Mouse (Mus musculus): ENCODE measurements around the gene Meis2. TPM values are rescaled to one million over a fixed set of nuclear protein-coding genes. Genes with fewer than 3 reads are reported as not detected.

Meis2 gene
- 72.6 and 90.3 TPM in 2 replicates for polyA plus RNA-seq (2015; fragmentation: Nextera tagmentation; extraction: Ambion mirVana)

DNA sequence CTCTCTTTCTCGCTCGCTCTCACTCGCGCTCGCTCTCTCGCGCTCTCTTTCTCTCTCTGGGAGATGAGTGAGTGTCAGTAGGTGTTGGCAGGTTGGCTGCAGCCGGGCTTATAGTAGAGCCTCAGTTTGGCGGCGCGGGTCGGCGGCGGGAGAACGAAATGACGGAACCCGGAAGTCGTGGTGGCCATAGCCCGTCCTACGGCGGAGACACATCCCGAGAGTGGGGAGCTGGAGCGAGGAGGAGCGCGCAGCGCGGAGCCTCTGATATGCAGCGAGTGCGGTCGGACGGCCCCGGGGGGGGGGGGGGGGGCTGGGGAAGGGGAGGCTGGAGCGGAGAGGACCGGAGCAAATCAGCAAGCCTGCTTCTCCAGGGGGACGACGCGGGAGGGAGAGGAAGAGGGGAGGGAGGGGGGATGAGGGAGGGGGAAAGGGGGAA lies at the start of gene Meis2:
Meis2 (minus strand) TSS at position 270 of the 436 bp plus-strand sequence.
- Histone ChIP-seq H3K4me1 (ENCODE audit: insufficient read depth, low read length) (peaks cover 6% of the 10 kb centered on the region; the same call in 1 of the 2 replicates), H3K4me2 (replicated peaks; ENCODE audit: low read depth, low read length) (peak within 1 kb of the TSS; percentile 78), H3K36me3 (ENCODE audit: insufficient read depth, low read length) (no peaks in the 10 kb centered on the region), H3K27me3 (ENCODE audit: insufficient read depth, low read length) (no peaks in the 10 kb centered on the region), H3K27ac (ENCODE audit: low read length) (peak within 1 kb of the TSS; percentile 99), H3K9ac (replicated peaks; ENCODE audit: low read length) (peak within 1 kb of the TSS; percentile 97), H3K9me3 (ENCODE audit: low read length) (no peaks in the 10 kb centered on the region), H3K4me3 (ENCODE audit: low read length) (peak within 1 kb of the TSS; percentile 83)
- ATAC-seq (ENCODE audit: low FRiP score, low TSS enrichment) = peak; percentile 81
- under 1% methylated on average over 19 of the region's 37 CpGs for WGBS

DNA sequence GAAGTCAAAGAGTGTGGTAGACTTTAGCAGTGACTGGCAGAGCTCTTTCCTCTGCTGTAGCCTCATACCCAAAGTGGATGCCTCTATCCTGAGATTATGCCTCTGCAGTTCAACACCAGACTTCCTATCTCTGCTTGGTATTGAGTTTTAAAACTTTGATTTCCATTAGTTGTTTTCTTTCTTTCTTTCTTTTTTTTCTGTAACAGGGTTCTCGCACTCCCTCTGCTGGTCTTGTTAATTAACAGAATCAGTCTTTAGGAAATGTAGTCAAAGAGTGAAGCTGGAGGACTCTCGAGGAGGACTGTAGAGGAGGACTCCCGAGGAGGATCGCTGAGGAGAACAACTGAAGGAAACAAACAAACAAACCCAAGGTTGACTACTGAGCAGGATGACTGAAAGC lies 40.6 kb upstream of the Meis2 start:
- WGBS = 56% methylated on average over 4 of the region's 4 CpGs

DNA sequence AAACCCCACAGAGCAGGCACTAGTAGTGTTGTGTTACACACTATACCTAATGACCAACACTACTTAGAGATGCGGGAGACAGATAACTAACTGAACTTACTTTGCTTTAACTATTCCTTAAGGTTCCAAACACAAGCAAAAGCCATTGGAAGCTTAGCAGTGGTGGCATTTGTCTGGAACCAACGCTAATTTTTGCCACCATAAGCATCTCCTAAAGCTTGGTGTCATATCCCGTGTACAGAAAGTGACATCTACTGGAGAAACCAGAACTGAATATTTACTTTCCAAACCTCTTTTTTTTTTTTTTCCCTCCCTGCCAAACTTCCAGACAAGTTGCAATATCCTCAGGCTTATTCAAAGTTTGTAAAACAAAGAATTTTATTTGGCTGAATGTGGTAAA lies 39.5 kb upstream of the Meis2 start:
- H3K4me2 ChIP-seq (replicated peaks; ENCODE audit: low read depth, low read length) = no peak overlapping the region
- H3K27ac ChIP-seq (ENCODE audit: low read length) = no peak overlapping the region
- H3K4me3 ChIP-seq (ENCODE audit: low read length) = no peak overlapping the region
- 43% methylated on average over 3 of the region's 3 CpGs for WGBS
- H3K9ac ChIP-seq (replicated peaks; ENCODE audit: low read length) = no peak overlapping the region
- peaks cover 7% of the 10 kb centered on the region for H3K4me1 ChIP-seq (ENCODE audit: insufficient read depth, low read length)
- no peak for ATAC-seq (ENCODE audit: low FRiP score, low TSS enrichment)
- H3K9me3 ChIP-seq (ENCODE audit: low read length) = no peaks in the 10 kb centered on the region
- no peaks in the 10 kb centered on the region for H3K27me3 ChIP-seq (ENCODE audit: insufficient read depth, low read length)
- H3K36me3 ChIP-seq (ENCODE audit: insufficient read depth, low read length) = no peaks in the 10 kb centered on the region

More for the DNA sequence above, 40.6 kb upstream of the Meis2 start:
- Histone ChIP-seq H3K4me2 (replicated peaks; ENCODE audit: low read depth, low read length) (no peak overlapping the region), H3K9me3 (ENCODE audit: low read length) (no peaks in the 10 kb centered on the region), H3K36me3 (ENCODE audit: insufficient read depth, low read length) (no peaks in the 10 kb centered on the region), H3K27me3 (ENCODE audit: insufficient read depth, low read length) (no peaks in the 10 kb centered on the region), H3K9ac (replicated peaks; ENCODE audit: low read length) (no peak overlapping the region), H3K4me3 (ENCODE audit: low read length) (no peak overlapping the region), H3K27ac (ENCODE audit: low read length) (no peak overlapping the region), H3K4me1 (ENCODE audit: insufficient read depth, low read length) (peaks cover 7% of the 10 kb centered on the region)
- ATAC-seq (ENCODE audit: low FRiP score, low TSS enrichment) = no peak

DNA sequence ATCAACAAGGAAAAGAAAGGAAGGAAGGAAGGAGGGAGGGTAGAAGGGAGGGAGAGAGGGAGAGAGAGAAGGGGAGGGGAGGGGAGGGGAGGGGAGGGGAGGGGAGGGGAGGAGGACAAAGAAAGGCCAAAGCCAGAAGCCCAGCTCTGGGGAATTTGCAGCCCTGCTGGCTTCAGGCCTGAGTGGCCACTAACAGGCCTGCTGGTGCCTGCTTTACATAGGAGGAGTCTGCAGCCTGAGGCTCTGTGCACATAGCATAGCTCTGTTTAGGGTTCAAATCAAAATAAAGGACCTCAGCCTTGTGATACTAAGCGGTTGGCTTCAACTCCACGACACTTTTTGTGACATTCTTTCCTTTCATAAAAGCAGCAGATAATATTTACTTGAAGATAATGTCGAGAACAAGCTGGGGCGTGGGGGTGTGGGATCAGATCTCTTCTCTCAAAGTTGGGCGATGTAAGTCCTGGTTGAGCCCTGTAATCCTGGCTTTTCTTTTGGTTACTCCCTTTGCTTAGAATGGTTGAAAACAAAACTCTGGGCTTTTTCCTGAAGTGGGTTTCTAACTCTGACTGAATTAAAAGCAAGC lies 37.9 kb upstream of the Meis2 start:
- Histone ChIP-seq H3K27ac (ENCODE audit: low read length) (no peak overlapping the region; the same call in 1 of the 2 replicates), H3K4me1 (ENCODE audit: insufficient read depth, low read length) (peaks cover 7% of the 10 kb centered on the region), H3K27me3 (ENCODE audit: insufficient read depth, low read length) (no peaks in the 10 kb centered on the region), H3K9ac (replicated peaks; ENCODE audit: low read length) (no peak overlapping the region), H3K4me3 (ENCODE audit: low read length) (no peak overlapping the region), H3K9me3 (ENCODE audit: low read length) (no peaks in the 10 kb centered on the region), H3K4me2 (replicated peaks; ENCODE audit: low read depth, low read length) (no peak overlapping the region), H3K36me3 (ENCODE audit: insufficient read depth, low read length) (no peaks in the 10 kb centered on the region)
- WGBS = 51% methylated on average over 5 of the region's 5 CpGs
- ATAC-seq (ENCODE audit: low FRiP score, low TSS enrichment) = peak; percentile 79

DNA sequence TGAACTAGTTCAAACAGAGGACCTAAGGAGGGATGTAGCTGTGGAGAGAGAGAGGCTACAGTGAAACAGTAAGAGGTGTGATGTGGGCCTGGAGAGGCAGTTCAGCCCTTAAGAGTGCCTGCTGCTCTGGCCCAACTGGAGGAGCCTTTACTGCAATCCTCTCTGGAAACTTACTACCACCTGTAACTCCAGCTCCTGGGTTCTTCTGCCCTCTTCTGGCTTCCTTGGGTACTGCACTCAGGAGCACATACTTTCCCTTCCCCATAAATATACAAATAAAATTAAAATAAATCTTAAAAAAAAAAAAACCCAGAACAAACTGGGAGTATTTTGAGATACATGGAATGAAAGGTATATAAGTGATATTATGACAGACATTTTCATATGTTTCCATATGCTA lies 35.6 kb upstream of the Meis2 start:
- Histone ChIP-seq H3K27me3 (ENCODE audit: insufficient read depth, low read length) (no peaks in the 10 kb centered on the region), H3K4me2 (replicated peaks; ENCODE audit: low read depth, low read length) (no peak overlapping the region), H3K27ac (ENCODE audit: low read length) (no peak overlapping the region), H3K36me3 (ENCODE audit: insufficient read depth, low read length) (no peaks in the 10 kb centered on the region), H3K4me1 (ENCODE audit: insufficient read depth, low read length) (peaks cover 7% of the 10 kb centered on the region), H3K9ac (replicated peaks; ENCODE audit: low read length) (no peak overlapping the region), H3K4me3 (ENCODE audit: low read length) (no peak overlapping the region), H3K9me3 (ENCODE audit: low read length) (no peaks in the 10 kb centered on the region)
- ATAC-seq (ENCODE audit: low FRiP score, low TSS enrichment) = no peak

DNA sequence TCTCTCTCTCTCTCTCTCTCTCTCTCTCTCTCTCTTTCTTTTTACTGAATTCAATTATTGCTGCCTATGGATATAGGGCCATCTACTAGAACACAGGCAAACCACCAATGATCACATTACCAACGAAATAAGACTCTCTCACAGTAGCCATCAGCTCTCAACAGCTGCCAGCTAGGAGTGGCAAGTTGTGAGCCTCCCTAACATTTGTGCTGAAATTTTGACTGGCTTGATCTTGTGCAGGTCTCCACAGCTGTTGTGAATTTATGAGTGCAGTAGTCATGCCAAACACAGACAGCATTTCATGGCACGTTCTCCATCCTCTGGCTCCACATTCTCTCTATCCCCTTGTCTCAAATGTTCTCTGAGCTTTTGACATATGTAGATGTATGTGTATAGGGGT lies 15.3 kb upstream of the Meis2 start:
- WGBS = 81% methylated on average over 2 of the region's 2 CpGs

DNA sequence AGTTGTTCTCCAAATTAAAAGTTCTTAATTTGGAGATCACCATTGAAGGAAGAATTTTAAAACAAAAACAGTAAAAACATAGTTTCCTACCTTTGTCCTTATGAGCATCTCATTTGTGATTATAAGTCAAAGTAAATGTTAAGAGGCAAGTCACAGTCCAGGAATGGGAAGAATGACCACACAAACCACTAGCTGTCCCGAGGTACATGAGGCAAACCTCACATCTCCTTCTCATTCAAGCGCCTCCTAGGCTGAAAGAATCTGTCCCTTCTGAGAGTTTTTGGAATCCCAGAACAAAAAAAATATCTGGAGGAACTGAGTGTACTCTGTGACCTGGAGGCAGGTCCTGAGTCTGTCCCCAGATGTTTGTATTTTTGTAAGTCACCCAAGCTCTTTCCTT lies 13.2 kb upstream of the Meis2 start:
- Histone ChIP-seq H3K4me1 (ENCODE audit: insufficient read depth, low read length) (peaks cover 16% of the 10 kb centered on the region), H3K9me3 (ENCODE audit: low read length) (peaks cover 5% of the 10 kb centered on the region), H3K27me3 (ENCODE audit: insufficient read depth, low read length) (no peaks in the 10 kb centered on the region; the same call in 1 of the 2 replicates), H3K36me3 (ENCODE audit: insufficient read depth, low read length) (no peaks in the 10 kb centered on the region), H3K27ac (ENCODE audit: low read length) (no peak overlapping the region), H3K4me2 (replicated peaks; ENCODE audit: low read depth, low read length) (no peak overlapping the region), H3K4me3 (ENCODE audit: low read length) (no peak overlapping the region), H3K9ac (replicated peaks; ENCODE audit: low read length) (no peak overlapping the region)
- no peak for ATAC-seq (ENCODE audit: low FRiP score, low TSS enrichment)
- 79% methylated on average over 2 of the region's 2 CpGs for WGBS

More for the DNA sequence above, 15.3 kb upstream of the Meis2 start:
- Histone ChIP-seq H3K4me2 (replicated peaks; ENCODE audit: low read depth, low read length) (no peak overlapping the region), H3K4me1 (ENCODE audit: insufficient read depth, low read length) (peaks cover 4% of the 10 kb centered on the region; the same call in 1 of the 2 replicates), H3K27me3 (ENCODE audit: insufficient read depth, low read length) (no peaks in the 10 kb centered on the region; the same call in 1 of the 2 replicates), H3K9ac (replicated peaks; ENCODE audit: low read length) (no peak overlapping the region), H3K4me3 (ENCODE audit: low read length) (no peak overlapping the region), H3K9me3 (ENCODE audit: low read length) (peaks cover 5% of the 10 kb centered on the region), H3K36me3 (ENCODE audit: insufficient read depth, low read length) (no peaks in the 10 kb centered on the region), H3K27ac (ENCODE audit: low read length) (no peak overlapping the region)
- ATAC-seq (ENCODE audit: low FRiP score, low TSS enrichment) = no peak

DNA sequence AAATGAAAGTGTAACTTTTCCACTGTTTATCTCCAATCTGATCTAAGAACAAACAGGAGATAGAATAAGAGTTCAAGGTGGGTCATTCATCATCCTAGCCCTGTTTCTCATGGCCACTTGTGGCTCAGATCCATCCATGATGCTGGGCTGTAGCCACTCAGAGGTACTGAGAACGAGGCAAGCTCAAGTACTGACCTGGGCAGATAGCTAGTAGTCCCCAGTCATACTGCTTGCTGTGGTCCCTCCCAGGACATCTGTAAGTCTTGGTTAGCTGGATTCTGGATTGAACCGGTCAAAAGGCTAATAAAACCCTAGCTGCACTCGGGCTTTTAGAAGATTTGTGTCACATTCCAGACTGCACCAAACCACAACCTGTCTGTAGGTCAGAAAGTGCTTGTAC lies 12.1 kb upstream of the Meis2 start:
- Histone ChIP-seq H3K4me3 (ENCODE audit: low read length) (no peak overlapping the region), H3K9me3 (ENCODE audit: low read length) (peaks cover 1% of the 10 kb centered on the region), H3K4me1 (ENCODE audit: insufficient read depth, low read length) (peaks cover 22% of the 10 kb centered on the region), H3K27ac (ENCODE audit: low read length) (no peak overlapping the region), H3K9ac (replicated peaks; ENCODE audit: low read length) (no peak overlapping the region), H3K27me3 (ENCODE audit: insufficient read depth, low read length) (no peaks in the 10 kb centered on the region; the same call in 1 of the 2 replicates), H3K36me3 (ENCODE audit: insufficient read depth, low read length) (no peaks in the 10 kb centered on the region), H3K4me2 (replicated peaks; ENCODE audit: low read depth, low read length) (no peak overlapping the region)
- ATAC-seq (ENCODE audit: low FRiP score, low TSS enrichment) = no peak
- 30% methylated on average over 3 of the region's 3 CpGs for WGBS

DNA sequence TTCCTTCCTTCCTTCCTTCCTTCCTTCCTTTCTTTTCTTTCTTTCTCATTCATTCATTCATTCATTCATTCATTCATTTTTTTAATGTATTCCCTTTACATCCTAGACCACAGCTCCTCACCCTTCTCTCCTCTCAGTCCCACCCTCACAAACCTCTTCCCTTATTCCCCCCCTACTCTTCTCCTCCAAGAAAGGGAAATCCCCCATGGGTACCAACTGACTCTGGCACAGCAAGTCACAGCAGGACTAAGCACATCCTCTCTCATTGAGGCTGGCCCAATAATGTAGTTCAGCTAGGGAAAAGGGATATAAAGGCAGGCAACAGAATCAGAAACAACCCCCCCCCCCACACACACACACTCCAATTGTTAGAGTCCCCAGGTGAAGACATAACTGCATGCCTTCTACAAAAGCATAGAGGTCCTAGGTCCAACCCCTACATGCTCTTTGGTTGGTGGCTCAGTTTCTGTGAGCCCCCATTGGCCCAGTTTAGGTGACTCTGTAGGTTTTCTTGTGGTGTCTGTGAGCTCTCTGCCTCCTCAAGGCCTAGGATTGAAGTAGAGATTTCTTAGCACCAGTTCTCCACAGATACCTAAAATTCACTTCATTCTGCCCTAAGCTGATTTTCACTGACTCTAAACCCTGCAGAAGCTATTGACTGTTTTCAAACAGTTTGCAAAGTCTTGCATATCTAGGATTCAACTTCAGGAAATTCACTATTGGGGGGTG lies 11.3 kb upstream of the Meis2 start:
- no peak overlapping the region for H3K4me3 ChIP-seq (ENCODE audit: low read length)
- H3K4me1 ChIP-seq (ENCODE audit: insufficient read depth, low read length) = peaks cover 23% of the 10 kb centered on the region
- no peak for ATAC-seq (ENCODE audit: low FRiP score, low TSS enrichment)
- H3K27ac ChIP-seq (ENCODE audit: low read length) = no peak overlapping the region; the same call in 1 of the 2 replicates
- no peaks in the 10 kb centered on the region for H3K36me3 ChIP-seq (ENCODE audit: insufficient read depth, low read length)
- no peaks in the 10 kb centered on the region; the same call in 1 of the 2 replicates for H3K27me3 ChIP-seq (ENCODE audit: insufficient read depth, low read length)
- no peak overlapping the region for H3K9ac ChIP-seq (replicated peaks; ENCODE audit: low read length)
- no peak overlapping the region for H3K4me2 ChIP-seq (replicated peaks; ENCODE audit: low read depth, low read length)
- H3K9me3 ChIP-seq (ENCODE audit: low read length) = no peaks in the 10 kb centered on the region; the same call in 1 of the 2 replicates

DNA sequence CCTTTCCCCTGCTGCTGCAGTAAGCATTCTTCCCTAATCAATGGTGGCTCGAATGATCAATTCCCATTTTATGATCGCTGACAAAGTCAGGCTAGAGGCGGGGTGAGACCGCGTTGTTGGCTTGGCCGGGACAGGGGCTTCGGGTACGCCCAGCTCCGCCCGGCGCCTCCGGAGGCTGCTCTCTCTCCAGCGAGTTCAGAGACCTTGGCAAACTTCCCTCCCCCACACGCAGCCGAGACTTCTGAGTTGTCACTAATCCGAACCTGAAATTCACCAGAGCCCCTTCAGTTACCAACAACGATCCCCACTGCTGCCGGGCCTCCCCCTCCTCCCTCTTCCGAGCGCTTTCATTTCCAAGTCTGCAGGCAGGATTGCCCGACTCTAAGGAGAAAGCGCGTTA lies 10.3 kb upstream of the Meis2 start:
- WGBS = under 1% methylated on average over 23 of the region's 23 CpGs
- Histone ChIP-seq H3K4me2 (replicated peaks; ENCODE audit: low read depth, low read length) (peak overlapping the region; percentile 81), H3K4me1 (ENCODE audit: insufficient read depth, low read length) (peaks cover 27% of the 10 kb centered on the region), H3K27ac (ENCODE audit: low read length) (peak overlapping the region; percentile 84), H3K36me3 (ENCODE audit: insufficient read depth, low read length) (no peaks in the 10 kb centered on the region), H3K9ac (replicated peaks; ENCODE audit: low read length) (peak overlapping the region; percentile 70), H3K27me3 (ENCODE audit: insufficient read depth, low read length) (no peaks in the 10 kb centered on the region; the same call in 1 of the 2 replicates), H3K9me3 (ENCODE audit: low read length) (no peaks in the 10 kb centered on the region), H3K4me3 (ENCODE audit: low read length) (peak overlapping the region; percentile 51)
- peak; percentile 80 for ATAC-seq (ENCODE audit: low FRiP score, low TSS enrichment)
